Mouse (Mus musculus): Measurements from ENCODE around the gene Atp7a.
"Not testable (repeated sequence)": the region's sequence is repeated elsewhere in the genome, so short reads cannot be mapped to it uniquely, and the experiment has no call there.

The Atp7a gene

GRCm38 (mm10) chrX:106026418-106027342 lies at the start of gene Atp7a:
Gene Atp7a (plus strand): TSS chrX:106027276.
- DNase-seq = peak; percentile 87

- no peak for DNase-seq
These were observed 25.5 kb upstream of the Atp7a start for GRCm38 (mm10) chrX:106001605-106002004.

GRCm38 (mm10) chrX:106010762-106011161 lies 16.3 kb upstream of the Atp7a start:
- DNase-seq = no peak

GRCm38 (mm10) chrX:106011465-106012159 lies 15.5 kb upstream of the Atp7a start, which contains the start of gene Magt1:
Gene Magt1 (minus strand): TSS chrX:106011906.
- DNase-seq = peak; percentile 72

- DNase-seq = no peak
These were observed 14.5 kb upstream of the Atp7a start for GRCm38 (mm10) chrX:106012559-106012958.

- DNase-seq = peak; percentile 39
These were observed 13.9 kb upstream of the Atp7a start for GRCm38 (mm10) chrX:106013217-106013616.

- not testable (repeated sequence) for DNase-seq
These were observed 12.2 kb upstream of the Atp7a start for GRCm38 (mm10) chrX:106014741-106015377.

GRCm38 (mm10) chrX:106015571-106016322 lies 11.3 kb upstream of the Atp7a start, which contains the start of gene Cox7b:
Gene Cox7b (plus strand): TSS chrX:106015700.
- DNase-seq = peak; percentile 53

- no peak for DNase-seq
These were observed 10.0 kb upstream of the Atp7a start for GRCm38 (mm10) chrX:106017102-106017501.

GRCm38 (mm10) chrX:106017516-106017915 lies 9.6 kb upstream of the Atp7a start:
- DNase-seq = no peak

- DNase-seq = no peak
These were observed 233 bp downstream of the Atp7a start for GRCm38 (mm10) chrX:106027343-106027674.

GRCm38 (mm10) chrX:106030176-106030575 lies 3.1 kb downstream of the Atp7a start:
- no peak for DNase-seq

- no peak for DNase-seq
These were observed 4.0 kb downstream of the Atp7a start for GRCm38 (mm10) chrX:106031124-106031523.

- DNase-seq = no peak
These were observed 8.7 kb downstream of the Atp7a start for GRCm38 (mm10) chrX:106035727-106036126.

GRCm38 (mm10) chrX:106037185-106037752 lies 10.2 kb downstream of the Atp7a start:
- no peak for DNase-seq

GRCm38 (mm10) chrX:106043863-106044617 lies 17.0 kb downstream of the Atp7a start:
- no peak for DNase-seq

GRCm38 (mm10) chrX:106045455-106045854 lies 18.4 kb downstream of the Atp7a start:
- no peak for DNase-seq

GRCm38 (mm10) chrX:106045928-106046327 lies 18.9 kb downstream of the Atp7a start:
- no peak for DNase-seq

- DNase-seq = no peak
These were observed 21.1 kb downstream of the Atp7a start for GRCm38 (mm10) chrX:106048191-106048590.

- DNase-seq = not testable (repeated sequence)
These were observed 50.8 kb downstream of the Atp7a start for GRCm38 (mm10) chrX:106077858-106078257.

GRCm38 (mm10) chrX:106080811-106081443 lies 53.9 kb downstream of the Atp7a start:
- no peak for DNase-seq
